Mouse (Mus musculus): ENCODE data around the gene Cgas. TPM values are rescaled to one million over a fixed set of nuclear protein-coding genes. Genes with fewer than 3 reads are reported as not detected.
A peak's percentile ranks its signal among the peaks of the same experiment; 100 is the strongest.

Gene Cgas
- total RNA-seq (2012; rRNA removed) (12.9 and 19.0 TPM in 2 replicates), polyA plus RNA-seq (2012; ENCODE audit: insufficient read depth in 1 of 2, insufficient read length in 2 of 2, low read depth in 1 of 2, low replicate concordance in 2 of 2, missing spikeins in 1 of 2) (10 to 100 TPM in 1 of 2 experiments, not detected in 1; 20.9 TPM)

DNA sequence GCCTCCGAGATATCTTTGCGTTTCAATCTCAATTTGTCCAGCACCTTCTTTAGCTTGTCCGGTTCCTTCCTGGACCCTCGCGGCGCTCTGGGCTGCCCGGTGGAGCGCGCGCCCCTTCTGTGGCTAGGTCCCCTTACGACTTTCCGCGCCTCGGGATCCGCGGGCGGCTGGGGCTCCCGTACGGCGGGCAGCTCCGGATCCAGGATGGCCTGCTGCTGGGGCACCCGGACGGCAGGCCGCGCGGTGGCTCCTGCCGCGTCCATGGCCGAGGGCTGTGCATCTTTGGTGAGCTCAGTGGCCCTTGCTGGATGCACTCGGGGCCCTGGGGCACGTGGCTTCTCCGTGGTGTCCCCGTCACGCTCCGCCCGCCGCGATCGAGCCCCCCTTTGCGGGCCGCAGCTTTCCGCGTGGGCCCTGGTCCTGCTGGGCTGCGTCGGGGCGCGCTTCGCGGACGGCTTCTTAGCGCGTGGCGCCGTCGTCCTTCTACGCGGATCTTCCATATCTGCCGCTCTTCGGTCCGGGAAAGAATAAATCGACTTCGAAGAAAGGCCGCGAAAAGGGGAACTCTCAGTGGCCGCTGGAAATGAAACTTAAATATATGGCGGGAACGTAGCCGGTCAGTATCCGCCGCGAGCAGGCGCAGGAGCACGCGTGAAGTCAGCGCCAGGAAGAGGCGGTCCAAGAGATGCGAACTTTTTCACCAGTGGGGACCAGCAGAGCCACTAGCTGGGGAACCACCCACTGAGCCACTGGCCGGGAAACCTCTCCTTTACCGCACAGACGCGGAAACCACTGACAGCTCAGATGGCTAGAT is at the start of gene Cgas:
Gene Cgas, minus strand, starts transcription at position 659 of the 814 bp plus-strand sequence.
- DNase-seq (ENCODE audit: low read depth, low spot score) = peak; percentile 90
- H3K27ac ChIP-seq (ENCODE audit: control insufficient read depth, low read depth, low read length) = peak within 1 kb of the TSS; percentile 49
- peaks cover 43% of the 10 kb centered on the region for H3K79me2 ChIP-seq (ENCODE audit: control insufficient read depth, insufficient read depth, low read length, poor library complexity)
- H3K36me3 ChIP-seq (ENCODE audit: control insufficient read depth in 1 of 2, insufficient read depth in 2 of 2, low read length in 2 of 2) = peaks cover 2 to 19% of the 10 kb centered on the region in 2 experiments
- H3K4me1 ChIP-seq (ENCODE audit: control insufficient read depth in 1 of 2, insufficient read depth in 2 of 2, low read length in 2 of 2) = peaks cover 9 to 20% of the 10 kb centered on the region in 2 experiments
- peak within 1 kb of the TSS; percentile 77 to 95 for H3K4me3 ChIP-seq (ENCODE audit: control insufficient read depth in 1 of 2, insufficient read depth in 1 of 2, low read depth in 2 of 2, low read length in 2 of 2)
- peak within 1 kb of the TSS; percentile 75 for H3K9ac ChIP-seq (ENCODE audit: control insufficient read depth, low read depth, low read length, poor library complexity, severe bottlenecking)
- H3K27me3 ChIP-seq (ENCODE audit: control insufficient read depth in 1 of 2, insufficient read depth in 2 of 2, low read length in 2 of 2) = no peaks in the 10 kb centered on the region
- H3K9me3 ChIP-seq (replicated peaks; ENCODE audit: insufficient read depth, low read length) = no peaks in the 10 kb centered on the region
- peak; percentile 51 to 77 for TF ChIP-seq POLR2A (IDR thresholded peaks at IDR 0.05; ENCODE audit: control insufficient read depth in 1 of 2, insufficient read depth in 1 of 2, low read depth in 1 of 2, low read length in 2 of 2, poor library complexity in 1 of 2)
- TF ChIP-seq MAX (IDR thresholded peaks at IDR 0.05; ENCODE audit: low read length) = peak; percentile 91
- no peak for TF ChIP-seq ZKSCAN1 (IDR thresholded peaks at IDR 0.05; ENCODE audit: low read depth, low read length)
- TF ChIP-seq POLR2AphosphoS2 (IDR thresholded peaks at IDR 0.05; ENCODE audit: low read length) = no peak
- no peak for TF ChIP-seq GATA1 (IDR thresholded peaks at IDR 0.05; ENCODE audit: low read depth, low read length)
- TF ChIP-seq SIN3A (IDR thresholded peaks at IDR 0.05; ENCODE audit: low read length) = no peak
- no peak for TF ChIP-seq BHLHE40 (IDR thresholded peaks at IDR 0.05; ENCODE audit: borderline replicate concordance, low read depth, low read length)
- peak; percentile 52 for TF ChIP-seq MYC (IDR thresholded peaks at IDR 0.05; ENCODE audit: low read depth, low read length)
- peak; percentile 36; the same call in 1 of the 2 replicates for TF ChIP-seq ETS1 (IDR thresholded peaks at IDR 0.05; ENCODE audit: low read depth, low read length)
- no peak for TF ChIP-seq MEF2A (IDR thresholded peaks at IDR 0.05; ENCODE audit: extremely low read depth, insufficient replicate concordance, low read depth, low read length, poor library complexity, severe bottlenecking)
- TF ChIP-seq MXI1 (IDR thresholded peaks at IDR 0.05; ENCODE audit: low read depth, low read length) = peak; percentile 46
- no peak for TF ChIP-seq MAZ (IDR thresholded peaks at IDR 0.05; ENCODE audit: low read depth, low read length)
- peak; percentile 78 for TF ChIP-seq NRF1 (IDR thresholded peaks at IDR 0.05; ENCODE audit: insufficient read depth, low read depth, low read length, poor library complexity, severe bottlenecking)
- no peak for TF ChIP-seq USF2 (IDR thresholded peaks at IDR 0.05; ENCODE audit: borderline replicate concordance in 1 of 2, insufficient read depth in 1 of 2, low read depth in 1 of 2, low read length in 2 of 2)
- no peak for TF ChIP-seq RAD21 (IDR thresholded peaks at IDR 0.05; ENCODE audit: low read depth, low read length)
- no peak for TF ChIP-seq TAL1 (IDR thresholded peaks at IDR 0.05; ENCODE audit: low read length)
- TF ChIP-seq MAFK (IDR thresholded peaks at IDR 0.05; ENCODE audit: borderline replicate concordance, low read depth, low read length) = no peak
- TF ChIP-seq ZC3H11A (IDR thresholded peaks at IDR 0.05; ENCODE audit: low read depth, low read length) = no peak
- TF ChIP-seq ZNF384 (IDR thresholded peaks at IDR 0.05; ENCODE audit: low read depth, low read length) = no peak
- no peak for TF ChIP-seq CHD2 (IDR thresholded peaks at IDR 0.05; ENCODE audit: low read length)
- TF ChIP-seq JUND (IDR thresholded peaks at IDR 0.05; ENCODE audit: low read depth, low read length) = no peak
- TF ChIP-seq ELF1 (IDR thresholded peaks at IDR 0.05; ENCODE audit: low read depth, low read length) = no peak
- TF ChIP-seq GABPA (IDR thresholded peaks at IDR 0.05; ENCODE audit: low read depth, low read length) = no peak
- TF ChIP-seq E2F4 (IDR thresholded peaks at IDR 0.05; ENCODE audit: borderline replicate concordance, low read depth, low read length) = peak; percentile 89; the same call in 1 of the 2 replicates
- peak; percentile 60 for TF ChIP-seq HCFC1 (IDR thresholded peaks at IDR 0.05; ENCODE audit: low read depth, low read length)
- no peak for TF ChIP-seq CHD1 (IDR thresholded peaks at IDR 0.05; ENCODE audit: low read depth, low read length)
- no peak for TF ChIP-seq MYB (IDR thresholded peaks at IDR 0.05; ENCODE audit: low read depth, low read length)
- no peak for TF ChIP-seq POLR2AphosphoS5 (IDR thresholded peaks at IDR 0.05; ENCODE audit: borderline replicate concordance, low read depth, low read length)
- no peak for TF ChIP-seq KAT2A (conservative IDR thresholded peaks at IDR 0.05; ENCODE audit: low read depth, low read length)
- TF ChIP-seq USF1 (IDR thresholded peaks at IDR 0.05; ENCODE audit: low read depth, low read length) = peak; percentile 28; the same call in 1 of the 2 replicates
- 0 out of 2 replicates have a peak, but pooled peaks have one; percentile 33 for TF ChIP-seq UBTF (IDR thresholded peaks at IDR 0.05; ENCODE audit: borderline replicate concordance, insufficient read depth, low read depth, low read length)
- TF ChIP-seq RCOR1 (IDR thresholded peaks at IDR 0.05; ENCODE audit: low read depth, low read length) = no peak
- no peak for TF ChIP-seq SMC3 (IDR thresholded peaks at IDR 0.05; ENCODE audit: low read depth, low read length)
- no peak for TF ChIP-seq ZMIZ1 (IDR thresholded peaks at IDR 0.05; ENCODE audit: low read depth, low read length)
- TF ChIP-seq TCF12 (IDR thresholded peaks at IDR 0.05; ENCODE audit: low read depth, low read length) = peak; percentile 51; the same call in 1 of the 2 replicates
